Mouse (Mus musculus) myocyte (in vitro differentiated cells): ENCODE data around the gene Fcho1. TPM values are rescaled to one million over a fixed set of nuclear protein-coding genes. Genes with fewer than 3 reads are reported as not detected.
A peak's percentile ranks its signal among the peaks of the same experiment; 100 is the strongest.
"Not testable (repeated sequence)": the region's sequence is repeated elsewhere in the genome, so short reads cannot be mapped to it uniquely, and the experiment has no call there.

Source experiments
- H3K27me3 ChIP-seq: one replicate; pipeline ENCODE4 v1.6.1; 2011; ENCODE audit not compliant: control insufficient read depth, insufficient read depth, insufficient read length
- H3K36me3 ChIP-seq: one replicate; pipeline ENCODE4 v1.6.1; 2011; ENCODE audit not compliant: control insufficient read depth, insufficient read depth
- H3K4me2 ChIP-seq: one replicate; pipeline ENCODE4 v1.6.1; 2011; ENCODE audit warnings: low read depth, control low read depth
- H3K4me3 ChIP-seq: one replicate; pipeline ENCODE4 v1.5.1; 2011; ENCODE audit warnings: mild to moderate bottlenecking, control low read depth, moderate library complexity
- H3K79me2 ChIP-seq: one replicate; pipeline ENCODE4 v1.6.1; 2011; ENCODE audit not compliant: control insufficient read depth, insufficient read depth
- H3ac ChIP-seq: one replicate; pipeline ENCODE4 v1.6.1; 2011; ENCODE audit not compliant: control insufficient read depth, insufficient read length
- CEBPB ChIP-seq: IDR thresholded peaks from 2 replicates; pipeline ENCODE4 v1.6.1; 2011; ENCODE audit warnings: mild to moderate bottlenecking, moderate library complexity; ENCODE audit not compliant: poor library complexity, insufficient read depth, severe bottlenecking
- E2F4 ChIP-seq: IDR thresholded peaks from one replicate; pipeline ENCODE4 v1.6.1; 2011; ENCODE audit warnings: mild to moderate bottlenecking, control low read depth, moderate library complexity; ENCODE audit not compliant: insufficient read depth
- MAX ChIP-seq: IDR thresholded peaks from one replicate; pipeline ENCODE4 v1.6.1; 2011; ENCODE audit warnings: low read depth, mild to moderate bottlenecking, control low read depth
- MYOD1 ChIP-seq, 3 experiments: IDR thresholded peaks; one replicate each; pipeline ENCODE4 v1.6.1; 2011; ENCODE audit warnings: control low read depth in 2 of 3, low read depth in 2 of 3, mild to moderate bottlenecking in 2 of 3, moderate library complexity in 1 of 3; ENCODE audit not compliant: insufficient read length in 2 of 3, control insufficient read depth in 1 of 3
- MYOG ChIP-seq, 3 experiments: IDR thresholded peaks; one replicate each; pipeline ENCODE4 v1.6.1; 2011; ENCODE audit warnings: control low read depth in 2 of 3, low read depth in 2 of 3, mild to moderate bottlenecking in 2 of 3; ENCODE audit not compliant: insufficient read length in 2 of 3, control insufficient read depth in 1 of 3, insufficient read depth in 1 of 3
- POLR2A ChIP-seq: IDR thresholded peaks from one replicate; pipeline ENCODE4 v1.6.1; 2011; ENCODE audit warnings: low read depth, mild to moderate bottlenecking, control low read depth, moderate library complexity; ENCODE audit not compliant: insufficient read length
- POLR2AphosphoS2 ChIP-seq: IDR thresholded peaks from one replicate; pipeline ENCODE4 v1.6.1; 2011; ENCODE audit warnings: low read depth, control low read depth; ENCODE audit not compliant: insufficient read length
- REST ChIP-seq: IDR thresholded peaks from one replicate; pipeline ENCODE4 v1.6.1; 2011; ENCODE audit warnings: mild to moderate bottlenecking, control low read depth, moderate library complexity; ENCODE audit not compliant: insufficient read depth, insufficient read length
- SRF ChIP-seq: IDR thresholded peaks from one replicate; pipeline ENCODE4 v1.6.1; 2011; ENCODE audit warnings: low read depth; ENCODE audit not compliant: control insufficient read depth, insufficient read length
- TCF12 ChIP-seq: IDR thresholded peaks from one replicate; pipeline ENCODE4 v1.6.1; 2011; ENCODE audit warnings: mild to moderate bottlenecking, control low read depth; ENCODE audit not compliant: poor library complexity, insufficient read depth, severe bottlenecking
- TCF3 ChIP-seq: IDR thresholded peaks from one replicate; pipeline ENCODE4 v1.6.1; 2011; ENCODE audit warnings: low read depth, control low read depth; ENCODE audit not compliant: insufficient read length
- USF1 ChIP-seq: IDR thresholded peaks from one replicate; pipeline ENCODE4 v1.6.1; 2011; ENCODE audit warnings: low read depth, mild to moderate bottlenecking, control low read depth, moderate library complexity
- polyA plus RNA-seq: library from polyadenylated mRNA; unstranded; fragments of >200 nt; fragmentation: generic; extraction: Trizol; gene quantifications from one replicate; pipeline ENCODE4 v1.2.1, GENCODE M21; 2012; ENCODE audit warnings: missing spikeins

The Fcho1 gene
- polyA plus RNA-seq, 1 experiment: not detected

GRCm38 (mm10) chr8:71700493-71701269, 24.8 kb downstream of the Fcho1 start:
- Histone ChIP-seq H3K4me3 (no peak overlapping the region), H3K27me3 (peaks cover 6% of the 10 kb centered on the region), H3K4me2 (peak overlapping the region; percentile 38), H3ac (no peak overlapping the region), H3K36me3 (no peaks in the 10 kb centered on the region), H3K79me2 (no peaks in the 10 kb centered on the region)
- TF ChIP-seq MYOD1 (IDR thresholded peaks at IDR 0.05; ENCODE audit: control insufficient read depth in 1 of 3, insufficient read length in 2 of 3, low read depth in 2 of 3) (no peak), CEBPB (no peak), POLR2AphosphoS2 (no peak), POLR2A (no peak), USF1 (no peak), MYOG (IDR thresholded peaks at IDR 0.05; ENCODE audit: control insufficient read depth in 1 of 3, insufficient read depth in 1 of 3, insufficient read length in 2 of 3, low read depth in 2 of 3) (no peak), SRF (no peak), TCF12 (no peak), MAX (no peak), REST (no peak), TCF3 (no peak), E2F4 (no peak)

GRCm38 (mm10) chr8:71695456-71695855, 30.1 kb downstream of the Fcho1 start:
- not testable (repeated sequence) for H3K36me3 ChIP-seq, H3K79me2 ChIP-seq, H3K4me2 ChIP-seq, H3ac ChIP-seq, H3K4me3 ChIP-seq
- peaks cover 36% of the 10 kb centered on the region for H3K27me3 ChIP-seq

GRCm38 (mm10) chr8:71693166-71694041, 32.1 kb downstream of the Fcho1 start:
- Histone ChIP-seq H3ac (no peak overlapping the region), H3K36me3 (no peaks in the 10 kb centered on the region), H3K79me2 (no peaks in the 10 kb centered on the region), H3K4me2 (no peak overlapping the region), H3K4me3 (no peak overlapping the region), H3K27me3 (peaks cover 51% of the 10 kb centered on the region)
- TF ChIP-seq MAX (no peak), POLR2A (no peak), MYOG (IDR thresholded peaks at IDR 0.05; ENCODE audit: control insufficient read depth in 1 of 3, insufficient read depth in 1 of 3, insufficient read length in 2 of 3, low read depth in 2 of 3) (no peak), POLR2AphosphoS2 (no peak), TCF12 (no peak), USF1 (no peak), CEBPB (no peak), REST (no peak), MYOD1 (IDR thresholded peaks at IDR 0.05; ENCODE audit: control insufficient read depth in 1 of 3, insufficient read length in 2 of 3, low read depth in 2 of 3) (no peak), SRF (no peak)

- Histone ChIP-seq H3K4me3 (no peak overlapping the region), H3K36me3 (no peaks in the 10 kb centered on the region), H3K27me3 (peaks cover 60% of the 10 kb centered on the region), H3ac (no peak overlapping the region), H3K79me2 (no peaks in the 10 kb centered on the region), H3K4me2 (no peak overlapping the region)
- TF ChIP-seq POLR2A (no peak), SRF (no peak), MAX (no peak), REST (no peak), USF1 (no peak), E2F4 (no peak), MYOD1 (IDR thresholded peaks at IDR 0.05; ENCODE audit: control insufficient read depth in 1 of 3, insufficient read length in 2 of 3, low read depth in 2 of 3) (no peak), CEBPB (no peak), TCF12 (no peak), MYOG (IDR thresholded peaks at IDR 0.05; ENCODE audit: control insufficient read depth in 1 of 3, insufficient read depth in 1 of 3, insufficient read length in 2 of 3, low read depth in 2 of 3) (no peak)
Observed at GRCm38 (mm10) chr8:71692509-71692908, 33.0 kb downstream of the Fcho1 start.

GRCm38 (mm10) chr8:71689028-71689427, 36.5 kb downstream of the Fcho1 start, which contains the start of gene Insl3:
Insl3 (plus strand) TSS chr8:71689214.
- Histone ChIP-seq H3K79me2 (no peaks in the 10 kb centered on the region), H3K4me2 (no peak within 1 kb of the TSS), H3ac (no peak within 1 kb of the TSS), H3K27me3 (peaks cover 75% of the 10 kb centered on the region), H3K4me3 (no peak within 1 kb of the TSS), H3K36me3 (no peaks in the 10 kb centered on the region)
- TF ChIP-seq TCF12 (no peak), TCF3 (no peak)
